Mouse (Mus musculus): Measurements from ENCODE around the gene Ptpn3.
"Not testable (repeated sequence)": the region's sequence is repeated elsewhere in the genome, so short reads cannot be mapped to it uniquely, and the experiment has no call there.

Gene Ptpn3

GRCm38 (mm10) chr4:57299701-57300468, 1.8 kb downstream of the Ptpn3 start:
- in situ Hi-C loops (cut with MseI, MboI), result no loop called here

GRCm38 (mm10) chr4:57299308-57299700, 2.3 kb downstream of the Ptpn3 start:
- in situ Hi-C loops (cut with MseI, MboI), result no loop called here

DNA sequence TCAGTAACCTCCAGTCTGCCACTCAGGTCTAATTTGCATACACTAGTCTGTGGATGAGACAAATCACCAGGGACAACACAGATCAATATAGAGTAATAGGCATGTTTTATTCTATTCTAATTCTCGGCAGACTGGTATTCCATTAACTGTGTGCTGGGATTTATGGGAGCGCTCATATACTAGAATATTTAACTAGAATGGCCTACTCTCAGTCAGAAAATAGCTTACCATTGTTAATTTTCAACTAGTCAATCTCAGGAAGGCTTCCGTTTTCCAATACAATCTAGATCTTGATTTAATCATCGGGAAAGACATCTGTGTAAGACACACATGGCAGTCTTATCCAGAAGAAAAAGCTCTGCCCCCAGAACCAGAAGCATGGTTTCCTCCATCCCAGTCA, 3.5 kb downstream of the Ptpn3 start:
- in situ Hi-C loops (cut with MseI, MboI), result no loop called here

DNA sequence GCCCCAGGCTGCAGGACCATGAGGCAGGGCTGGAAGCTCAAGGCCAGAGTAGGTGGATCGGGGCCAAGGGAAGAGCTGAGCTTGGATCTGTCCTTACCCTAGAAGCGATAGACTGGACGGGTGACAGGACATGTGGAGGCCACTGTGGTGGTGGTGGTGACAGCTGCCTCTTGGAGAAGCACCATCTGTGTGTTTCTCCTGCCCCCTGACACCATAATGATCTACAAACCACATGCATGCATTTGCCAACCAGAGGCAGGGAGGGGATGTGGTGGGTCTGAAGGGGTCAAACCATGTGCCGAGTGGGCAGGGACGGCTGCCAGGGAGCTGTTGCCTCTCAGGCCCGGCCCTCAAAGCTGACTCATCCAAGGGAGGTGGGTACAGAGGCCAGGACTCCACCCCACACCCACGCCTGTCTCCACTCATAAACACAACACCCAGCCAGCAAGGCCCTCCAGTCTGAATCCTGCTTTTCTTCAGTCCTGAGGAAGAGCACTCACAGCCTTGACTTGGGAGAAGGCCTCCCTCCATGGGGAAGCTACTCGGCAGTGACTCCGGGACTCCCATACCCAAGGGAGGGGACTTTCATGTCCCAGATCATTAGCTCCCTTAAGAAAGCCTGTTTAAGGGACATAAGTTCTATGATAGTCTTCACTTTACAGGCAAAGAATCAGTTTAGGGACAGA, 6.5 kb downstream of the Ptpn3 start:
- in situ Hi-C loops (cut with MseI, MboI), result no loop called here

DNA sequence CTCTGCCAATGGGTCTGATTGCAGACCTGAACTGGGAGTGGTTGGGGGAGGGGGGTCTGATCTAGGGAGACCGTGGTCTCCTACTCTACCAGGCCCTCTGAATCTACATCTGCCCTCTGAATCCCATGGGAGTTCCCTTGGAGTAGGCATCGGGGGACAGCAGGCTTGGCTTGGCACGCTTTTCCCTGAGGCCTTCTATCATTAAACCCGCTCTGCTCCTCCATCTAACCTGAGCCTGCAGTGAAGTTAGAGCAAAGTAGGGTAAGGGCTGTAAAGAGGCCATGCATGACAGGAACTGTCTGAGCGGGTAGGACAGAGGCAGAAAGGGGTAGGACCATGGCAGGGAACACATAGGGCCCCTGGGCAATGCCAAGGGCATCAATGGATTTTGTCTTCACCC, 9.0 kb downstream of the Ptpn3 start:
- in situ Hi-C loops (cut with MseI, MboI), result no loop called here

DNA sequence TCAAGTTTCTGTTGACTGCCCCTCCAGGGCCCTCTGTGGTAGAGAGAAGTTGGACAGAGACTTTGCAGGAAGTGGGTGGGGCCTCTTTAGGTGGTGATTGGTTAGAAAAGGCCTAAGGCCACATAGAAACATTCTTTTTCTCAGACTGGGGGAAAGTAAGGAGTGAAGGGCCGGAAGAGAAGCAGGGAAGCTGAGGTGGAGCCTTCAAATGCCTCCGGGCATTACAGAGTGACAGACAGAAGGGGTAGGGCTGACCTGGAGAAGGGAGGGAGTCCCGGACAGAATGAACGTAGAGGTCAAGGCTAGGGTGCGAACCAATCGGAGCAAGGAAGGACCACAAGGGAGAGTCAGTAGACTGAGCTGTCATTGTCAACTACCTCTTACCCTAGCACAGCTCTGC, 11.6 kb downstream of the Ptpn3 start:
- in situ Hi-C loops (cut with MseI, MboI), result no loop called here

DNA sequence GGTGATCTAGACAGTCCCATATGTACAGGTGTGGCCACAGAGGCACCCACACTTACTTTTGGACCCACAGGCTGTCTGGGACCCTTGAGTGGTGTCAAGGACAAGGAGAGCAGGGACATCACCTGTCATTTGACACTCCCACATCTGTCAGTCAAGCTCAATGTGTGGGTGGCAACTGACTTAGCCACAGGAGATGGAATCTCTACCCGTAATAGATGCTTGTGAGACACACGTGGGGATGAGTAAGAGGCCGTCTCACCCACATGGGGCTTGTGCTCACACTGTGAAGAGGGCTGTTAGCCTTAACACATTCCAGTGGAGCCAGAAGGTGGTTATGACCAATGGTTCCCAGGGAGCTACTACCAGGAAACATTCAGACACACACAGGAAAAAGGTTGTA, 13.8 kb downstream of the Ptpn3 start:
- in situ Hi-C loops (cut with MseI, MboI), result no loop called here

DNA sequence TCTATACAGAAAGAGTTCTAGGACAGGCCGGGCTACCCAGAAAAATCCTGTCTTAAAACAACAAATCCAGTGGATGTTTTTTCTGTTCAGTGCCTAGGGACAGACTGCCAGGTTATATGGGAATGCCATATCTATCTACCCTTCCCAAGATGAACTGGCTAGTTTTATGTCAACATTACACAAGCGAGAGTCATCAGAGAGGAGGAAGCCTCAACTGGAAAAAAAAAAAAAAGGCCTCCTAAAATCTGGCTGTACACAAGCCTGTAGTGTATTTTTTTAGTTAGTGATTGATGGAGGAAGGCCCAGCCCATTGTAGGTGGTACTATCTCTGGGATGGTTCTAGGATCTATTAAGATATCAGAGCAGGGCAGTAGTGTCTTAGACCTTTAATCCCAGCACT, 16.4 kb downstream of the Ptpn3 start:
- in situ Hi-C loops (cut with MseI, MboI), result no loop called here

DNA sequence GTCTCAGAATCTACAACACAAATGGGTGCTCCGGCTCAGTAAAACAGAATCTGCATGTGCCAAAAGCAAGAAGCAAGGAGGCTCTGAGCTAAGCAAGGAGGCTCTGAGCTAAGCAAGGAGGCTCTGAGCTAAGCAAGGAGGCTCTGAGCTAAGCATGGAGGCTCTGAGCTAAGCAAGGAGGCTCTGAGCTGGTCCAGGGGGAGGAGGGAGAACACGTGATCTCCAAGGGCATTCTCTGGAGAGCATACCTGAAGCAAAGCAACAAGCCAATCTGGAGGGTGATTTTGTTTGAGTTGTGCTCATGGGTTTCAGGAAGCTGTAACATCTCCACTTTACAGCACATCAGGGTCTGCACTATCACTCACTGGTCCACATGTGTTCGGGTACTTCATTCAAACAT, 18.4 kb downstream of the Ptpn3 start:
- in situ Hi-C loops (cut with MseI, MboI), result no loop called here

DNA sequence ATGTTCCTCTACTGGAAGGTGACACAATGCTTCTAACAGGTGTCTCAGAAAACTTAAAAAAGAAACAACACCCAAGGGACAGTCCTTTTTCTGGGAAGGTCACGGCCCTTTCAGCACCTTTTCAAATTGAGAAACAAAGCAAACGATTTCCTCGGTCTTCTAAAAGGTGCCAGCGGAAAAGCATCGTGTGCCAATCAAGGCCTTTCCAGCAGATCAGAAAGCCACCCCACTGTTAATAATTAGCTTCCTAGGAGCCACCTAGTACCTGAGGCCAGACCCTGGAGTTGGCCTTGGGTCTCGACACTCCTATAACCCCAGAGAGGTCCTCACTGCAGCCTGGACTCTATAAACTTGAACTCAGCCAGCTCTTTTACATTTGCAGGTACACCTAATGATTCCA, 19.0 kb downstream of the Ptpn3 start:
- in situ Hi-C loops (cut with MseI, MboI), result no loop called here

DNA sequence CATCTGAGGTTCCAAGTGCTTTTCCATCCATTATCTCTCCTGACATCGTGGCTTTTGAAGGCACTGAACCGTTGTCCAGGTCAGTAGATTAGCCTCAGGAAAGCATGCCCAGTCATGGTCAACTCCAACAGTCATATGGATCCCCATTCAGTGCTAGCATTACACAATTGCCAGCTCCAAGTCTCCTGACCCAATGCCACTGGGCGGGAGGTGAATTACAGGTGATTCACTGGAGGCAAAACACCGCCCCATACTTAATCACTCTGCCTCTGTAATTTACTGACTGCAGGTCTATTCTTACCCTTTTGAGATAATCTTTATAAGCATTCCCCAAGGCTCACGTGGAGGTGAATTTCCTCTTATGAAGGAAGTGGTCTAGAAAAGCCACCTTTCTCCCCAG, 19.5 kb downstream of the Ptpn3 start:
- in situ Hi-C loops (cut with MseI, MboI), result no loop called here

DNA sequence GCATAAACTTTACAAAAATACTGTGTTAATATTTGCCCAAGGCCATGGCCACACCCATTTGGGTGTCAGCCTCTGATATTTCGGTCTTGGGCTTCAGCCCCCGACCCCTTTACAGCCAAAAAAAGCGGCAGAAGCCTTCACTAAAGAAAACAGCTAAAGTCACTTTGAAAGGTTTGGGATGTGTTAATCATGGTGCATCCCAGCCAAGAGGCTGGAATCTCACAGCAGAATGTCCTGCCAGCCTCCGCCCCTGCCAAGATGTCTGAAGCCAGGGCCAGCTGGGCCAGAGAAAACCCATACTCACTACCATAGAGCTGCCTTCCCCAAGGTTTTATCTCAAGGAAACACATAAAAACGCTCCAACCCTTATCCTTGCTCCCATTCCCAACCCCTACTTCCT, 20.7 kb downstream of the Ptpn3 start:
- in situ Hi-C loops (cut with MseI, MboI), result no loop called here

DNA sequence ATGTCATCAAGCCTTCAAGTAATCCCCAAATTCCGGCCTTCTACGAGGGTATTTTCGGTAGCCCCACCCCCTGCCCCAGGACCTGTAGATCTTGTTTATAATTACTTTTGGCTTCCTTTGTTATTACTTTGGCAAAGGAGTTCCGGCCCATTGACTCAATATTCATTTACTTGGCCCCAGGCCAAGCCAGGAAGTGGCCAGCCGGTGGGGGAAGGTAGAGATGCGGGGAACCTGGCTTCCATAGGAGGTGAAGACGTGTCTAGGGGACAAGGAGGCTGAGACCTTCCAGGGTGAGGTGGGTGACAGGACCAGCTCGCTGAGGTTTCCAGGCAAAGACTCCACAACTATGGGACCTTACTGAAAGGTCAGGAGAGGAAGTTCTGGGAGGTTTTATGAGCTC, 22.4 kb downstream of the Ptpn3 start:
- in situ Hi-C loops (cut with MseI, MboI), result no loop called here

GRCm38 (mm10) chr4:57278812-57279211, 22.8 kb downstream of the Ptpn3 start:
- in situ Hi-C loops (cut with MseI, MboI), result no loop called here

DNA sequence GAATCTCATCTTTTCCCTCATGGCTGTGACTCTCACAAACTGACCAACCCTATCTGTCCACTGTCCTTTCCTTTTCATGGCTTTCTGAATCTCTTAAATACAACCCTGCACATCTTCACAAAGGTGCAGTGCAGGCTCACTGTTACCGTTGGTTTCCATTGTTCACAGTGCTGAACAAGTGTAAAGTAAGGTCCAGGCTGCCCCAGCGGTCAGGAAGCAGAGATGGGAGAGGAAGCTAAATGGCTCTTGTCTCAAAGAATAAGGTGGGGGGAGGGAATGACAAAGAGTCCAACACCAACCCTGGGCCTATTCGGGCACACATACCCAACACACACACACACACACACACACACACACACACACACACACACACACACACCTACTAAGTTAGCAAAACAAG, 24.0 kb downstream of the Ptpn3 start:
- in situ Hi-C loops (cut with MseI, MboI), result no loop called here

GRCm38 (mm10) chr4:57275116-57275743, 26.4 kb downstream of the Ptpn3 start:
- in situ Hi-C loops (cut with MseI, MboI), result no loop called here

DNA sequence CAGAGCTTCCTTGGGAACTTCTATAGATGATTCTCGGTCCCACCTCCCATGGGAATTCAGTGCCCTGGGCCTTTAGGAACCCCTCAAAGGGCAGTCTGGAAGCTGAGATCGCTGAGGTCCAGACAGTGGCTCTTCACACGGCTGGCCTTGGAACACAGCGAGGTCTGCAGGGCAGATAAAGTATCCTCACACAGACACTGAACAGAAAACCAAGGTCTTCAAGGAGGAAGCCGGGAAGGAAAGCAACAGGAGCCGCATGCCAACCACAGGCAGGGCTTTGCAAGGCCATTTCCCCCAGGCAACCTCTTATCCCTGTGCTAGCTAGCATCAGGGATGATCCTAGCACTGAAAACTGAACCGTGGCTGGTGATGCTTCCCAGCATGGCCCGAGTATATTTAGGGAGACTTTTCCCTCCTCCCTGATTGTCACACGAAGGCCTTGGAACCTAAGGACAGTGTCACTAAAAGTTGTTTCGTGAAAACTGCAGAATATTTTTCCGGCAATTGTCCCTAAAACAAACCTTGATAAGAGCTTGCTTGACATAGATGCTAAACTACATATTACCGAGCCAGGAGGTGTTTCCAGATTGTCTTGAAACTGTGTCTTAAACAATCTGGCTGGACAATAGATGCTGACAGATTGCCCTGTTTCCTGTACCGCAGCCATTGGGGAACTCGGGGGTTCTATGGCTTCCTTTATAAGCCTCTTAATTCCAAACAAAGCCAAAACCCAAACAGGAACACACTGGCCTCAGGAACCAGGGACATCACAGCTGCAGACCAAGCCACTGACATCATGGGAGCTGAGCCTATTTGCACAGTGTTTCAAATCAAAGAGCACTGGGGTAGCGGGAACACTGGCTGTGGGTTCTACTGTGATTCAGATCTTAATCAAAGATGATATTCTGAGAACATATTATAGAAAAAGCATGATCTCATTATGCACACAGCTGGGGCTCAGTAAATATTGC, 27.8 kb downstream of the Ptpn3 start:
- in situ Hi-C loops (cut with MseI, MboI), result no loop called here

DNA sequence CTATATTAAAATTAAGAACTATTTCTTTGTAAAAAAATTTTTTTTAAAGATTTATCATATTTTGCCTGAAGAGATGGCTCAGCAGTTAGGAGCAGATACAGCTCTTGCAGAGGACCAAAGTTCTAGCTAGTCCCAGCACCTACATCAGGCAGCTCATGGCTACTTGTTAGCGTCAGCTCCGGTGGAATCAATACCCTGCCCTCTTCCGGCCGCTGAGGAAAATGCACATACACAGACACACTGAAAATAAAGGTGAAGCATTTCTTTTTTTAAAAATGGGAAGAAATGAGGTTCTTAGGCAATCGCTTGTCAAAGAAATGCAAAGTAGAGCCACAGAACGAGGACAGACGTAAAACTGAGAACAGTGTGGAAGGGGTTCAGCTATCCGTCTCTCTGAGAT, 30.6 kb downstream of the Ptpn3 start:
- in situ Hi-C loops (cut with MseI, MboI), result no loop called here

GRCm38 (mm10) chr4:57270489-57270888, 31.1 kb downstream of the Ptpn3 start:
- in situ Hi-C loops (cut with MseI, MboI), result not testable (repeated sequence)

GRCm38 (mm10) chr4:57269344-57269743, 32.3 kb downstream of the Ptpn3 start:
- in situ Hi-C loops (cut with MseI, MboI), result no loop called here

DNA sequence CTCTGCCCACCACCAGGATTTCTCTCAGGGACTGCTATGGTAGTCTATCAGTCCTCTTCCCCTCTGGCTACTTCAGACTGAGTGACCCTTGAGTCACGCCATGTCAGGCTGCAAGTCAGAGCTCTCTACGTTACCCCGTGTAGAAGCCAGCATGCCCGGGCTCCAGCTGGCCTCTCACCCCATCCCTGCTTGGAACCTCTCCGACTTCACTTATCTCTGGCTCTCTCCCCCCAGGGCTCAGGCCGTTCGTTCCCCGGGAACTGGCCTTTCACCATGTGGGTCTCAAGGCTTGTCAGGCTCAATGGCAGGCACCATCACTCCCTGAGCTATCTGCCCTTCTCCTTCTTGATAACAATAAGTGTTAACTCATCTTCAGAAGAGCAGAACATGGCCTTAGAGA, 33.3 kb downstream of the Ptpn3 start:
- in situ Hi-C loops (cut with MseI, MboI), result no loop called here

- in situ Hi-C loops (cut with MseI, MboI), result no loop called here
Observed at GRCm38 (mm10) chr4:57266389-57266788, 35.2 kb downstream of the Ptpn3 start.

All from mouse trophoblast stem cell (cell line).